In the genomic region with DNA sequence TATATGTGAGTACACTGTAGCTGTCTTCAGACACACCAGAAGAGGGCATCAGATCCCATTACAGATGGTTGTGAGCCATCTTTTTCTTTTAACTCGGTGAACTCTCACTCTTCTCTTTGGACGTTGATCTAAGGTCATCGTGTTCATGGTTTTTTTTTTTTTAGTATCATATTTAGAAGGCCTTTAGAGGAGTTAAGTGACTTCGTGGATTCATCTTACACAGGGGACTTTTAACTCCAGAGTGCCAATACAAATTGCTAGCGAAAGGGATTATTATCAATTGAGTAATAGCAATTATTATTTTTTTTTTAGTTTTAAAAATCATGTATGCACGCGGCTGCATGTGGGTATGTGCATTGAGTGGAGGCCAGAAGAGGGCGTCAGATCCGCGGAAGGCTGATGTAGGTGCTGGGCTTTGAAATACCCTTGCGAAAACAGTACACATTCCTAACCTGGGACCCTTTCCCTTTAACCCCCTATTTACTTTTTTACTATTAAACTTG, we compare ENCODE assay signal across 8 mouse cellular contexts. TPM values are rescaled to one million over a fixed set of nuclear protein-coding genes. Genes with fewer than 3 reads are reported as not detected.
DNase-seq lines count a peak whose midpoint lies in the region; ATAC-seq lines count a peak whose summit lies in the region.

No protein-coding gene starts in this region.

- H3K4me2 ChIP-seq in limb, embryonic 15.5 days, result peak overlapping the region; percentile 49
- peak overlapping the region; percentile 72 for H3K4me2 ChIP-seq in midbrain, embryonic 14.5 days (ENCODE audit: low read length)

- peak overlapping the region; percentile 65 for H3K4me3 ChIP-seq in embryonic facial prominence, embryonic 10.5 days
- H3K4me3 ChIP-seq in hindbrain, embryonic 10.5 days, result peak overlapping the region; percentile 68
- peak overlapping the region; percentile 61 for H3K4me3 ChIP-seq in limb, embryonic 15.5 days
- H3K4me3 ChIP-seq in midbrain, embryonic 14.5 days (replicated peaks; ENCODE audit: low read depth, low read length), result peak overlapping the region; percentile 59

- peaks cover 9% of the 10 kb centered on the region for H3K36me3 ChIP-seq in embryonic facial prominence, embryonic 10.5 days (replicated peaks)
- peaks cover 15% of the 10 kb centered on the region for H3K36me3 ChIP-seq in hindbrain, embryonic 10.5 days
- H3K36me3 ChIP-seq in limb, embryonic 15.5 days, result peaks cover 5% of the 10 kb centered on the region; the same call in 1 of the 2 replicates
- peaks cover 4% of the 10 kb centered on the region; the same call in 1 of the 2 replicates for H3K36me3 ChIP-seq in midbrain, embryonic 14.5 days (ENCODE audit: control insufficient read depth, insufficient read depth, low read length)

- H3K27ac ChIP-seq in embryonic facial prominence, embryonic 10.5 days (replicated peaks), result peak overlapping the region; percentile 95
- peak overlapping the region; percentile 96 for H3K27ac ChIP-seq in hindbrain, embryonic 10.5 days
- peak overlapping the region; percentile 86 for H3K27ac ChIP-seq in limb, embryonic 15.5 days
- H3K27ac ChIP-seq in midbrain, embryonic 14.5 days (replicated peaks; ENCODE audit: low read depth, low read length), result peak overlapping the region; percentile 92

- no peaks in the 10 kb centered on the region for H3K27me3 ChIP-seq in embryonic facial prominence, embryonic 10.5 days (replicated peaks; ENCODE audit: low read depth, poor library complexity, severe bottlenecking)
- no peaks in the 10 kb centered on the region for H3K27me3 ChIP-seq in hindbrain, embryonic 10.5 days (ENCODE audit: insufficient read depth, poor library complexity, severe bottlenecking)
- H3K27me3 ChIP-seq in limb, embryonic 15.5 days, result no peaks in the 10 kb centered on the region
- no peaks in the 10 kb centered on the region for H3K27me3 ChIP-seq in midbrain, embryonic 14.5 days (ENCODE audit: control insufficient read depth, insufficient read depth, low read length)

- peak; percentile 83 for ATAC-seq in limb, embryonic 15.5 days (ENCODE audit: insufficient number of reproducible peaks, low FRiP score, low TSS enrichment, low read depth)
- ATAC-seq in midbrain, embryonic 14.5 days (ENCODE audit: low FRiP score, low TSS enrichment), result peak; percentile 87

- H3K9ac ChIP-seq in limb, embryonic 15.5 days, result peak overlapping the region; percentile 51; the same call in 1 of the 2 replicates
- peak overlapping the region; percentile 71 for H3K9ac ChIP-seq in midbrain, embryonic 14.5 days (replicated peaks; ENCODE audit: low read length)

- no peaks in the 10 kb centered on the region for H3K9me3 ChIP-seq in embryonic facial prominence, embryonic 10.5 days
- H3K9me3 ChIP-seq in hindbrain, embryonic 10.5 days, result no peaks in the 10 kb centered on the region
- H3K9me3 ChIP-seq in limb, embryonic 15.5 days, result no peaks in the 10 kb centered on the region
- no peaks in the 10 kb centered on the region for H3K9me3 ChIP-seq in midbrain, embryonic 14.5 days (ENCODE audit: control insufficient read depth, low read length)

- 2% methylated on average over 11 of the region's 11 CpGs for WGBS in embryonic facial prominence, embryonic 10.5 days
- WGBS in hindbrain, embryonic 10.5 days, result 5% methylated on average over 11 of the region's 11 CpGs
- WGBS in limb, embryonic 15.5 days, result 1% methylated on average over 11 of the region's 11 CpGs
- 3% methylated on average over 11 of the region's 11 CpGs for WGBS in midbrain, embryonic 14.5 days

- DNase-seq in embryo, embryonic 9.5 days (ENCODE audit: extremely low spot score), result peak; percentile 41
- DNase-seq in embryo, embryonic 11 days, result no peak
- DNase-seq in CD4-positive, CD25-positive, alpha-beta regulatory T cell, adult 2 months (ENCODE audit: low read depth, low spot score), result peak; percentile 80
- DNase-seq in embryonic facial prominence, embryonic 10.5 days (ENCODE audit: low spot score), result peak; percentile 59
- no peak for DNase-seq in hindbrain, embryonic 10.5 days (ENCODE audit: low spot score)
- no peak for DNase-seq in midbrain, embryonic 14.5 days
- DNase-seq in thymus, postnatal 25 days, result peak; percentile 54

- peaks cover 31% of the 10 kb centered on the region for H3K4me1 ChIP-seq in embryonic facial prominence, embryonic 10.5 days
- H3K4me1 ChIP-seq in hindbrain, embryonic 10.5 days (replicated peaks), result peaks cover 32% of the 10 kb centered on the region
- peaks cover 4% of the 10 kb centered on the region; the same call in 1 of the 2 replicates for H3K4me1 ChIP-seq in limb, embryonic 15.5 days
- H3K4me1 ChIP-seq in midbrain, embryonic 14.5 days (ENCODE audit: control insufficient read depth, insufficient read depth, low read length), result peaks cover 3% of the 10 kb centered on the region

RNA-seq across cellular contexts. Expression of a gene that starts 0.5 kb away (rescaled TPM):
- polyA plus RNA-seq in embryonic facial prominence, embryonic 10.5 days (2016; fragmentation: Nextera tagmentation; extraction: Ambion mirVana), result 55.2 and 57.3 TPM in 2 replicates
- polyA plus RNA-seq in hindbrain, embryonic 10.5 days (2016; fragmentation: Nextera tagmentation; extraction: Ambion mirVana), result 48.1 and 50.2 TPM in 2 replicates
- 35.4 and 35.9 TPM in 2 replicates for polyA plus RNA-seq in limb, embryonic 15.5 days (2015; fragmentation: Nextera tagmentation; extraction: Ambion mirVana)
- 12.8 and 21.9 TPM in 2 replicates for polyA plus RNA-seq in midbrain, embryonic 14.5 days (2014; fragmentation: Nextera tagmentation; extraction: Ambion mirVana)

RNA-seq across cellular contexts. Expression of a gene that starts 22.6 kb away (rescaled TPM):
- 5.1 and 5.2 TPM in 2 replicates for polyA plus RNA-seq in embryonic facial prominence, embryonic 10.5 days (2016; fragmentation: Nextera tagmentation; extraction: Ambion mirVana)
- 9.3 and 17.4 TPM in 2 replicates for polyA plus RNA-seq in hindbrain, embryonic 10.5 days (2016; fragmentation: Nextera tagmentation; extraction: Ambion mirVana)
- 3.3 and 3.5 TPM in 2 replicates for polyA plus RNA-seq in limb, embryonic 15.5 days (2015; fragmentation: Nextera tagmentation; extraction: Ambion mirVana)
- 33.9 and 36.0 TPM in 2 replicates for polyA plus RNA-seq in midbrain, embryonic 14.5 days (2014; fragmentation: Nextera tagmentation; extraction: Ambion mirVana)

RNA-seq across cellular contexts. Expression of a gene that starts 22.6 kb away (rescaled TPM):
- 29.2 and 29.6 TPM in 2 replicates for polyA plus RNA-seq in embryonic facial prominence, embryonic 10.5 days (2016; fragmentation: Nextera tagmentation; extraction: Ambion mirVana)
- 21.2 and 22.8 TPM in 2 replicates for polyA plus RNA-seq in hindbrain, embryonic 10.5 days (2016; fragmentation: Nextera tagmentation; extraction: Ambion mirVana)
- polyA plus RNA-seq in limb, embryonic 15.5 days (2015; fragmentation: Nextera tagmentation; extraction: Ambion mirVana), result 33.3 and 35.7 TPM in 2 replicates
- polyA plus RNA-seq in midbrain, embryonic 14.5 days (2014; fragmentation: Nextera tagmentation; extraction: Ambion mirVana), result 6.3 and 7.7 TPM in 2 replicates

Comparison
In these comparisons a context has a peak if more than half of its experiments do, and no peak if none do; other contexts are left out.
1. DNase-seq: peak in embryo, embryonic 9.5 days (single experiment), CD4-positive, CD25-positive, alpha-beta regulatory T cell, adult 2 months (single experiment), embryonic facial prominence, embryonic 10.5 days (single experiment) and thymus, postnatal 25 days (single experiment); none in embryo, embryonic 11 days (single experiment), hindbrain, embryonic 10.5 days (single experiment) and midbrain, embryonic 14.5 days (single experiment).
2. Peak in every context shown above with its lines, with median percentiles within 50 percentile points of each other: H3K27ac ChIP-seq and H3K4me3 ChIP-seq.